Mouse (Mus musculus): ENCODE results near the gene 4930564D02Rik. TPM values are rescaled to one million over a fixed set of nuclear protein-coding genes. Genes with fewer than 3 reads are reported as not detected.

Gene 4930564D02Rik
- polyA plus RNA-seq, 1 experiment = not detected

- no peaks in the 10 kb centered on the region for H3K36me3 ChIP-seq (ENCODE audit: control insufficient read depth, insufficient read depth, low read length)
- no peak for DNase-seq
- H3K27me3 ChIP-seq (ENCODE audit: control insufficient read depth, insufficient read depth, low read length) = no peaks in the 10 kb centered on the region
- WGBS = 61% methylated on average over 10 of the region's 10 CpGs
- no peak overlapping the region for H3K27ac ChIP-seq (ENCODE audit: control insufficient read depth, insufficient read depth, low read length)
- H3K4me3 ChIP-seq (ENCODE audit: control insufficient read depth, insufficient read depth, low read length) = no peak overlapping the region
- no peaks in the 10 kb centered on the region for H3K4me1 ChIP-seq (replicated peaks; ENCODE audit: control insufficient read depth, insufficient read depth, low read length)
- no peak for TF ChIP-seq CTCF (IDR thresholded peaks at IDR 0.05; ENCODE audit: borderline replicate concordance, control insufficient read depth, extremely low read depth, insufficient read depth, low read length, poor library complexity)
These were observed 30.3 kb upstream of the 4930564D02Rik start for GRCm38 (mm10) chr3:105036281-105036847.

- 86% methylated on average over 6 of the region's 6 CpGs for WGBS
- H3K36me3 ChIP-seq (ENCODE audit: control insufficient read depth, insufficient read depth, low read length) = no peaks in the 10 kb centered on the region
These were observed 29.3 kb upstream of the 4930564D02Rik start for GRCm38 (mm10) chr3:105037240-105037770.

GRCm38 (mm10) chr3:105040002-105040401 is 26.6 kb upstream of the 4930564D02Rik start:
- Histone ChIP-seq H3K27ac (ENCODE audit: control insufficient read depth, insufficient read depth, low read length) (no peak overlapping the region), H3K4me3 (ENCODE audit: control insufficient read depth, insufficient read depth, low read length) (no peak overlapping the region), H3K36me3 (ENCODE audit: control insufficient read depth, insufficient read depth, low read length) (no peaks in the 10 kb centered on the region), H3K4me1 (replicated peaks; ENCODE audit: control insufficient read depth, insufficient read depth, low read length) (no peaks in the 10 kb centered on the region), H3K27me3 (ENCODE audit: control insufficient read depth, insufficient read depth, low read length) (no peaks in the 10 kb centered on the region)
- no peak for DNase-seq
- no peak for TF ChIP-seq CTCF (IDR thresholded peaks at IDR 0.05; ENCODE audit: borderline replicate concordance, control insufficient read depth, extremely low read depth, insufficient read depth, low read length, poor library complexity)
- TF ChIP-seq POLR2A (IDR thresholded peaks at IDR 0.05; ENCODE audit: control insufficient read depth, extremely low read depth, insufficient read depth, low read length, poor library complexity) = no peak
- 82% methylated on average over 8 of the region's 8 CpGs for WGBS

More at GRCm38 (mm10) chr3:105037240-105037770, 29.3 kb upstream of the 4930564D02Rik start:
- H3K27me3 ChIP-seq (ENCODE audit: control insufficient read depth, insufficient read depth, low read length) = no peaks in the 10 kb centered on the region
- H3K4me3 ChIP-seq (ENCODE audit: control insufficient read depth, insufficient read depth, low read length) = no peak overlapping the region
- no peak for DNase-seq
- no peaks in the 10 kb centered on the region for H3K4me1 ChIP-seq (replicated peaks; ENCODE audit: control insufficient read depth, insufficient read depth, low read length)
- H3K27ac ChIP-seq (ENCODE audit: control insufficient read depth, insufficient read depth, low read length) = no peak overlapping the region
- TF ChIP-seq CTCF (IDR thresholded peaks at IDR 0.05; ENCODE audit: borderline replicate concordance, control insufficient read depth, extremely low read depth, insufficient read depth, low read length, poor library complexity) = no peak
- TF ChIP-seq POLR2A (IDR thresholded peaks at IDR 0.05; ENCODE audit: control insufficient read depth, extremely low read depth, insufficient read depth, low read length, poor library complexity) = no peak

- Histone ChIP-seq H3K27me3 (ENCODE audit: control insufficient read depth, insufficient read depth, low read length) (no peaks in the 10 kb centered on the region), H3K27ac (ENCODE audit: control insufficient read depth, insufficient read depth, low read length) (no peak overlapping the region), H3K36me3 (ENCODE audit: control insufficient read depth, insufficient read depth, low read length) (no peaks in the 10 kb centered on the region), H3K4me3 (ENCODE audit: control insufficient read depth, insufficient read depth, low read length) (no peak overlapping the region), H3K4me1 (replicated peaks; ENCODE audit: control insufficient read depth, insufficient read depth, low read length) (no peaks in the 10 kb centered on the region)
- WGBS = 94% methylated on average over 9 of the region's 9 CpGs
- TF ChIP-seq CTCF (IDR thresholded peaks at IDR 0.05; ENCODE audit: borderline replicate concordance, control insufficient read depth, extremely low read depth, insufficient read depth, low read length, poor library complexity) = no peak
- TF ChIP-seq POLR2A (IDR thresholded peaks at IDR 0.05; ENCODE audit: control insufficient read depth, extremely low read depth, insufficient read depth, low read length, poor library complexity) = no peak
- no peak for DNase-seq
These were observed 25.5 kb upstream of the 4930564D02Rik start for GRCm38 (mm10) chr3:105040983-105041625.

- Histone ChIP-seq H3K36me3 (ENCODE audit: control insufficient read depth, insufficient read depth, low read length) (no peaks in the 10 kb centered on the region), H3K4me3 (ENCODE audit: control insufficient read depth, insufficient read depth, low read length) (no peak overlapping the region), H3K27ac (ENCODE audit: control insufficient read depth, insufficient read depth, low read length) (no peak overlapping the region), H3K27me3 (ENCODE audit: control insufficient read depth, insufficient read depth, low read length) (no peaks in the 10 kb centered on the region), H3K4me1 (replicated peaks; ENCODE audit: control insufficient read depth, insufficient read depth, low read length) (no peaks in the 10 kb centered on the region)
- WGBS = 92% methylated on average over 5 of the region's 5 CpGs
- DNase-seq = no peak
- TF ChIP-seq POLR2A (IDR thresholded peaks at IDR 0.05; ENCODE audit: control insufficient read depth, extremely low read depth, insufficient read depth, low read length, poor library complexity) (no peak), CTCF (IDR thresholded peaks at IDR 0.05; ENCODE audit: borderline replicate concordance, control insufficient read depth, extremely low read depth, insufficient read depth, low read length, poor library complexity) (no peak)
These were observed 22.9 kb upstream of the 4930564D02Rik start for GRCm38 (mm10) chr3:105043746-105044145.

GRCm38 (mm10) chr3:105046870-105047269 is 19.8 kb upstream of the 4930564D02Rik start:
- Histone ChIP-seq H3K27ac (ENCODE audit: control insufficient read depth, insufficient read depth, low read length) (no peak overlapping the region), H3K4me3 (ENCODE audit: control insufficient read depth, insufficient read depth, low read length) (no peak overlapping the region), H3K36me3 (ENCODE audit: control insufficient read depth, insufficient read depth, low read length) (no peaks in the 10 kb centered on the region), H3K4me1 (replicated peaks; ENCODE audit: control insufficient read depth, insufficient read depth, low read length) (no peaks in the 10 kb centered on the region), H3K27me3 (ENCODE audit: control insufficient read depth, insufficient read depth, low read length) (no peaks in the 10 kb centered on the region)
- TF ChIP-seq CTCF (IDR thresholded peaks at IDR 0.05; ENCODE audit: borderline replicate concordance, control insufficient read depth, extremely low read depth, insufficient read depth, low read length, poor library complexity) = no peak
- TF ChIP-seq POLR2A (IDR thresholded peaks at IDR 0.05; ENCODE audit: control insufficient read depth, extremely low read depth, insufficient read depth, low read length, poor library complexity) = no peak
- no peak for DNase-seq
- 14% methylated on average over 5 of the region's 5 CpGs for WGBS

Data from thymus, adult 2 months (tissue).